Mouse (Mus musculus): ENCODE measurements around the gene Zfp609.

DNA sequence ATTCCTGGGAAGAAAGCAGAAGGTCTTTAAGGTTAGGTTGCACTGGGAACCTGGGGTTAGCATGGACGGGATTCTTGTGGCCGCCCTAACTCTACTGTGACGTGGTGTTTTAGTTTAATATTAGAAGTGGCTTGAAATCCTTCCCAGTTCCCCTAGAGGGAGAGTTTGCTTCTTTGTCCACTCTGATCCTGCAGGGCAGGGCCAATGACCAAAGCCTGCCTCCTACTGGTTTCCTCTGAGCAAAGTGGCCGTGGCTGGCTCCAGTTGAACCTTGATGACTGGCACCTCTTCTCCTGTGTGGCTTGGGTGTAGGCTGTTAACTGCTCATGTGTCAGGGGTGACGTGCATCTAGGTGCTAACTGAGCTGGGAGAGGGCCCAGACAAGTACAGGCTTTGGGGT, 166.3 kb downstream of the Zfp609 start:
- no peak for TF ChIP-seq CTCF (IDR thresholded peaks at IDR 0.05; ENCODE audit: borderline replicate concordance, insufficient read depth, low read length)
- TF ChIP-seq POLR2A (IDR thresholded peaks at IDR 0.05; ENCODE audit: low read depth, low read length) = no peak

All from embryonic fibroblast, embryonic 13.5 days (primary cell).